Mouse (Mus musculus) neutrophil, adult 5-6 weeks (primary cell): Measurements from ENCODE around the gene Mapk8ip2. TPM values are rescaled to one million over a fixed set of nuclear protein-coding genes. Genes with fewer than 3 reads are reported as not detected.

ENCODE experiments used
- ATAC-seq: fragments of 151-379, 151-347 bp; 2 replicates; pipeline ENCODE4 v1.8.0; 2017; ENCODE audit warnings: mild to moderate bottlenecking, moderate TSS enrichment; ENCODE audit not compliant: insufficient number of reproducible peaks, poor library complexity, low FRiP score, severe bottlenecking; ENCODE audit errors: extremely low read depth
- total RNA-seq: library from RNA; stranded (forward); fragments of 200-1000 nt; gene quantifications from 2 replicates; pipeline ENCODE4 v1.2.3, GENCODE M21; 2017

Gene Mapk8ip2
- total RNA-seq, 1 experiment from 2014 or later = not detected

- ATAC-seq = no peak
These were observed 11.1 kb upstream of the Mapk8ip2 start for GRCm38 (mm10) chr15:89442486-89443070.

GRCm38 (mm10) chr15:89452906-89453864 lies 528 bp upstream of the Mapk8ip2 start:
- no peak for ATAC-seq

GRCm38 (mm10) chr15:89454857-89455256 lies 1.1 kb downstream of the Mapk8ip2 start:
- no peak for ATAC-seq

GRCm38 (mm10) chr15:89455642-89456041 lies 1.9 kb downstream of the Mapk8ip2 start:
- ATAC-seq = no peak

GRCm38 (mm10) chr15:89458942-89459341 lies 5.2 kb downstream of the Mapk8ip2 start:
- ATAC-seq = peak; percentile 59; the same call in 1 of the 2 replicates

GRCm38 (mm10) chr15:89459821-89460220 lies 6.1 kb downstream of the Mapk8ip2 start:
- ATAC-seq = no peak

- ATAC-seq = no peak
These were observed 6.6 kb downstream of the Mapk8ip2 start for GRCm38 (mm10) chr15:89460298-89460697.

- ATAC-seq = no peak
These were observed 7.6 kb downstream of the Mapk8ip2 start for GRCm38 (mm10) chr15:89461321-89461720.

GRCm38 (mm10) chr15:89462176-89462575 lies 8.5 kb downstream of the Mapk8ip2 start:
- no peak for ATAC-seq

- no peak for ATAC-seq
These were observed 9.9 kb downstream of the Mapk8ip2 start for GRCm38 (mm10) chr15:89463334-89464235.

GRCm38 (mm10) chr15:89465052-89465451 lies 11.3 kb downstream of the Mapk8ip2 start:
- no peak for ATAC-seq

GRCm38 (mm10) chr15:89468577-89468976 lies 14.9 kb downstream of the Mapk8ip2 start:
- no peak for ATAC-seq

- no peak for ATAC-seq
These were observed 17.8 kb downstream of the Mapk8ip2 start for GRCm38 (mm10) chr15:89471476-89471875.

- ATAC-seq = no peak
These were observed 19.7 kb downstream of the Mapk8ip2 start for GRCm38 (mm10) chr15:89473370-89473769.

- no peak for ATAC-seq
These were observed 20.2 kb downstream of the Mapk8ip2 start for GRCm38 (mm10) chr15:89473921-89474320.

GRCm38 (mm10) chr15:89474596-89475292 lies 21.0 kb downstream of the Mapk8ip2 start:
- ATAC-seq = no peak

- ATAC-seq = no peak
These were observed 21.5 kb downstream of the Mapk8ip2 start for GRCm38 (mm10) chr15:89475293-89475600.

- ATAC-seq = peak; percentile 93
These were observed 22.1 kb downstream of the Mapk8ip2 start for GRCm38 (mm10) chr15:89475611-89476474.
